Mouse (Mus musculus) forebrain, embryonic 15.5 days (tissue): Measurements from ENCODE around the gene Sema3f. TPM values are rescaled to one million over a fixed set of nuclear protein-coding genes. Genes with fewer than 3 reads are reported as not detected.

Experiments
- ATAC-seq: fragments of 200-750 bp; cut with Nextera tagmentation; replicated peaks from 2 replicates; pipeline ENCODE4 v1.8.0; 2017; ENCODE audit warnings: mild to moderate bottlenecking, moderate TSS enrichment, moderate library complexity
- H3K27ac ChIP-seq: fragments of 300-500 bp; sonication (generic); replicated peaks from 2 replicates; pipeline ENCODE4 v1.5.1; 2015; ENCODE audit warnings: mild to moderate bottlenecking, inconsistent platforms
- H3K27me3 ChIP-seq: fragments of 300-500 bp; sonication (generic); 2 replicates; pipeline ENCODE4 v1.6.1; 2015; ENCODE audit warnings: inconsistent platforms
- H3K36me3 ChIP-seq: fragments of 300-500 bp; sonication (generic); 2 replicates; pipeline ENCODE4 v1.6.1; 2015; ENCODE audit warnings: mild to moderate bottlenecking, inconsistent platforms
- H3K4me1 ChIP-seq: fragments of 300-500 bp; sonication (generic); 2 replicates; pipeline ENCODE4 v1.6.1; 2015; ENCODE audit warnings: inconsistent platforms
- H3K4me2 ChIP-seq: fragments of 300-500 bp; sonication (generic); replicated peaks from 2 replicates; pipeline ENCODE4 v1.6.1; 2015; ENCODE audit warnings: mild to moderate bottlenecking, inconsistent platforms
- H3K4me3 ChIP-seq: fragments of 300-500 bp; sonication (generic); 2 replicates; pipeline ENCODE4 v1.5.1; 2015; ENCODE audit warnings: mild to moderate bottlenecking, inconsistent platforms
- H3K9ac ChIP-seq: fragments of 300-500 bp; sonication (generic); replicated peaks from 2 replicates; pipeline ENCODE4 v1.6.1; 2015; ENCODE audit warnings: mild to moderate bottlenecking, inconsistent platforms
- H3K9me3 ChIP-seq: fragments of 300-500 bp; sonication (generic); 2 replicates; pipeline ENCODE4 v1.6.1; 2016; ENCODE audit warnings: inconsistent platforms
- WGBS: fragments of 180-500 bp; shearing (Covaris S2); methylation state at CpG from one replicate; pipeline ENCODE4 v1.1.7; 2015; ENCODE audit warnings: mixed read lengths; 5-methylcytosine and 5-hydroxymethylcytosine counted together
- polyA plus RNA-seq: library from polyadenylated mRNA; unstranded; fragments of >200 nt; fragmentation: Nextera tagmentation; extraction: Ambion mirVana; gene quantifications from 2 replicates; pipeline ENCODE4 v1.2.1, GENCODE M21; 2015

Gene Sema3f
- polyA plus RNA-seq, 1 experiment from 2014 or later, result 13.7 TPM

GRCm38 (mm10) chr9:107696845-107697610 is 13.2 kb downstream of the Sema3f start:
- Histone ChIP-seq H3K27me3 (no peaks in the 10 kb centered on the region), H3K27ac (no peak overlapping the region; the same call in 1 of the 2 replicates), H3K4me3 (no peak overlapping the region), H3K9me3 (no peaks in the 10 kb centered on the region), H3K4me1 (peaks cover 61% of the 10 kb centered on the region), H3K9ac (no peak overlapping the region), H3K4me2 (no peak overlapping the region), H3K36me3 (peaks cover 4% of the 10 kb centered on the region; the same call in 1 of the 2 replicates)
- 25% methylated on average over 9 of the region's 9 CpGs for WGBS
- no peak for ATAC-seq

- WGBS, result 48% methylated on average over 6 of the region's 6 CpGs
- Histone ChIP-seq H3K4me1 (peaks cover 53% of the 10 kb centered on the region), H3K4me2 (no peak overlapping the region), H3K36me3 (peaks cover 11% of the 10 kb centered on the region), H3K4me3 (no peak overlapping the region), H3K27me3 (no peaks in the 10 kb centered on the region), H3K27ac (no peak overlapping the region), H3K9ac (no peak overlapping the region), H3K9me3 (no peaks in the 10 kb centered on the region)
- ATAC-seq, result no peak
Observed at GRCm38 (mm10) chr9:107696106-107696479, 14.2 kb downstream of the Sema3f start.

GRCm38 (mm10) chr9:107695441-107696105 is 14.7 kb downstream of the Sema3f start:
- H3K27me3 ChIP-seq, result no peaks in the 10 kb centered on the region
- ATAC-seq, result no peak
- H3K9me3 ChIP-seq, result no peaks in the 10 kb centered on the region
- H3K4me2 ChIP-seq, result no peak overlapping the region
- H3K27ac ChIP-seq, result no peak overlapping the region
- H3K4me1 ChIP-seq, result peaks cover 48% of the 10 kb centered on the region
- peaks cover 14% of the 10 kb centered on the region for H3K36me3 ChIP-seq
- H3K9ac ChIP-seq, result no peak overlapping the region
- WGBS, result 88% methylated on average over 12 of the region's 12 CpGs
- H3K4me3 ChIP-seq, result no peak overlapping the region

- peaks cover 38% of the 10 kb centered on the region for H3K4me1 ChIP-seq
- whole genome bisulfite sequencing, result 73% methylated on average over 7 of the region's 7 CpGs
Observed at GRCm38 (mm10) chr9:107694627-107695026, 15.6 kb downstream of the Sema3f start.

GRCm38 (mm10) chr9:107693433-107693987 is 16.8 kb downstream of the Sema3f start:
- Histone ChIP-seq H3K27ac (no peak overlapping the region), H3K4me3 (no peak overlapping the region), H3K9ac (no peak overlapping the region), H3K9me3 (no peaks in the 10 kb centered on the region), H3K27me3 (no peaks in the 10 kb centered on the region), H3K4me1 (peaks cover 27% of the 10 kb centered on the region), H3K36me3 (peaks cover 30% of the 10 kb centered on the region), H3K4me2 (no peak overlapping the region)
- ATAC-seq, result no peak
- WGBS, result 53% methylated on average over 4 of the region's 4 CpGs

More at GRCm38 (mm10) chr9:107694627-107695026, 15.6 kb downstream of the Sema3f start:
- H3K4me3 ChIP-seq, result no peak overlapping the region
- H3K9me3 ChIP-seq, result no peaks in the 10 kb centered on the region
- no peak for ATAC-seq
- H3K27me3 ChIP-seq, result no peaks in the 10 kb centered on the region
- H3K36me3 ChIP-seq, result peaks cover 21% of the 10 kb centered on the region
- H3K4me2 ChIP-seq, result no peak overlapping the region
- no peak overlapping the region for H3K27ac ChIP-seq
- H3K9ac ChIP-seq, result no peak overlapping the region

- H3K4me2 ChIP-seq, result no peak overlapping the region
- no peaks in the 10 kb centered on the region for H3K9me3 ChIP-seq
- peaks cover 20% of the 10 kb centered on the region for H3K4me1 ChIP-seq
- 54% methylated on average over 5 of the region's 5 CpGs for WGBS
- H3K36me3 ChIP-seq, result peaks cover 30% of the 10 kb centered on the region
- no peak overlapping the region for H3K4me3 ChIP-seq
- no peak for ATAC-seq
- H3K27me3 ChIP-seq, result no peaks in the 10 kb centered on the region
- H3K27ac ChIP-seq, result no peak overlapping the region
- no peak overlapping the region for H3K9ac ChIP-seq
Observed at GRCm38 (mm10) chr9:107692785-107693184, 17.5 kb downstream of the Sema3f start.

- H3K4me2 ChIP-seq, result no peak overlapping the region
- ATAC-seq, result no peak
- H3K27ac ChIP-seq, result no peak overlapping the region
- WGBS, result 85% methylated on average over 8 of the region's 8 CpGs
- H3K36me3 ChIP-seq, result peaks cover 33% of the 10 kb centered on the region
- H3K4me3 ChIP-seq, result no peak overlapping the region
- H3K9me3 ChIP-seq, result no peaks in the 10 kb centered on the region
- no peak overlapping the region for H3K9ac ChIP-seq
- no peaks in the 10 kb centered on the region for H3K27me3 ChIP-seq
- peaks cover 8% of the 10 kb centered on the region for H3K4me1 ChIP-seq
Observed at GRCm38 (mm10) chr9:107690391-107690790, 19.9 kb downstream of the Sema3f start.

GRCm38 (mm10) chr9:107688939-107689338 is 21.3 kb downstream of the Sema3f start:
- ATAC-seq, result no peak
- Histone ChIP-seq H3K9me3 (no peaks in the 10 kb centered on the region), H3K4me1 (peaks cover 8% of the 10 kb centered on the region), H3K27me3 (no peaks in the 10 kb centered on the region), H3K4me2 (no peak overlapping the region), H3K36me3 (peaks cover 38% of the 10 kb centered on the region), H3K9ac (no peak overlapping the region), H3K4me3 (no peak overlapping the region), H3K27ac (no peak overlapping the region)
- WGBS, result 86% methylated on average over 7 of the region's 7 CpGs

- Histone ChIP-seq H3K4me3 (no peak overlapping the region), H3K27me3 (no peaks in the 10 kb centered on the region), H3K4me1 (peaks cover 6% of the 10 kb centered on the region), H3K27ac (no peak overlapping the region), H3K4me2 (no peak overlapping the region), H3K9ac (no peak overlapping the region), H3K36me3 (peaks cover 43% of the 10 kb centered on the region), H3K9me3 (no peaks in the 10 kb centered on the region)
- WGBS, result 88% methylated on average over 5 of the region's 5 CpGs
- no peak for ATAC-seq
Observed at GRCm38 (mm10) chr9:107688415-107688814, 21.9 kb downstream of the Sema3f start.

GRCm38 (mm10) chr9:107685231-107685981 is 24.9 kb downstream of the Sema3f start:
- H3K36me3 ChIP-seq, result peaks cover 37% of the 10 kb centered on the region
- no peak overlapping the region for H3K27ac ChIP-seq
- 30% methylated on average over 17 of the region's 17 CpGs for WGBS

GRCm38 (mm10) chr9:107682405-107682804 is 27.9 kb downstream of the Sema3f start:
- Histone ChIP-seq H3K27ac (no peak overlapping the region), H3K4me3 (no peak overlapping the region), H3K4me1 (no peaks in the 10 kb centered on the region), H3K9me3 (no peaks in the 10 kb centered on the region), H3K36me3 (peaks cover 22% of the 10 kb centered on the region; the same call in 1 of the 2 replicates), H3K9ac (no peak overlapping the region), H3K27me3 (peaks cover 4% of the 10 kb centered on the region), H3K4me2 (no peak overlapping the region)
- WGBS, result 86% methylated on average over 20 of the region's 20 CpGs
- ATAC-seq, result no peak

More at GRCm38 (mm10) chr9:107685231-107685981, 24.9 kb downstream of the Sema3f start:
- Histone ChIP-seq H3K4me1 (no peaks in the 10 kb centered on the region), H3K27me3 (no peaks in the 10 kb centered on the region), H3K4me3 (no peak overlapping the region), H3K9me3 (no peaks in the 10 kb centered on the region), H3K4me2 (no peak overlapping the region), H3K9ac (no peak overlapping the region)
- ATAC-seq, result peak; percentile 85

GRCm38 (mm10) chr9:107679501-107679900 is 30.8 kb downstream of the Sema3f start, which contains the start of gene Gnat1:
Gene Gnat1, minus strand, starts transcription at chr9:107679712.
- Histone ChIP-seq H3K27ac (no peak within 1 kb of the TSS), H3K4me1 (peaks cover 18% of the 10 kb centered on the region), H3K9me3 (no peaks in the 10 kb centered on the region), H3K36me3 (peaks cover 19% of the 10 kb centered on the region; the same call in 1 of the 2 replicates), H3K4me2 (no peak within 1 kb of the TSS), H3K9ac (no peak within 1 kb of the TSS), H3K27me3 (peaks cover 25% of the 10 kb centered on the region), H3K4me3 (no peak within 1 kb of the TSS)
- WGBS, result 45% methylated on average over 5 of the region's 5 CpGs
- ATAC-seq, result no peak
